Mouse (Mus musculus) cerebellum, adult 9-10 months (tissue): ENCODE measurements around the gene Stx1b.
A peak's percentile ranks its signal among the peaks of the same experiment; 100 is the strongest.
"Not testable (repeated sequence)": the region's sequence is repeated elsewhere in the genome, so short reads cannot be mapped to it uniquely, and the experiment has no call there.

ENCODE experiments used
- DNase-seq: peaks from one replicate; pipeline ENCODE4 v3.0.0; 2022

The Stx1b gene

GRCm38 (mm10) chr7:127775837-127776236 is 48.5 kb downstream of the Stx1b start:
- DNase-seq = not testable (repeated sequence)

GRCm38 (mm10) chr7:127773664-127774384 is 50.5 kb downstream of the Stx1b start:
- DNase-seq = peak; percentile 87

GRCm38 (mm10) chr7:127772557-127772956 is 51.8 kb downstream of the Stx1b start:
- no peak for DNase-seq

- DNase-seq = no peak
Observed at GRCm38 (mm10) chr7:127772080-127772479, 52.3 kb downstream of the Stx1b start.

- DNase-seq = no peak
Observed at GRCm38 (mm10) chr7:127771262-127771661, 53.1 kb downstream of the Stx1b start.

- DNase-seq = no peak
Observed at GRCm38 (mm10) chr7:127770039-127770905, 54.1 kb downstream of the Stx1b start.

- DNase-seq = peak; percentile 82
Observed at GRCm38 (mm10) chr7:127769651-127770038, 54.7 kb downstream of the Stx1b start, which contains the start of gene Orai3. TSS of gene Orai3 (plus strand) at chr7:127769815.

- peak; percentile 95 for DNase-seq
Observed at GRCm38 (mm10) chr7:127768997-127769593, 55.3 kb downstream of the Stx1b start.

GRCm38 (mm10) chr7:127768346-127768996 is 55.9 kb downstream of the Stx1b start:
- peak; percentile 63 for DNase-seq

- DNase-seq = peak; percentile 65
Observed at GRCm38 (mm10) chr7:127767671-127768345, 56.5 kb downstream of the Stx1b start.

GRCm38 (mm10) chr7:127766851-127767609 is 57.3 kb downstream of the Stx1b start:
- DNase-seq = no peak

GRCm38 (mm10) chr7:127765756-127766155 is 58.6 kb downstream of the Stx1b start:
- no peak for DNase-seq

- DNase-seq = no peak
Observed at GRCm38 (mm10) chr7:127763642-127764041, 60.7 kb downstream of the Stx1b start.

- DNase-seq = peak; percentile 80
Observed at GRCm38 (mm10) chr7:127761026-127761425, 63.3 kb downstream of the Stx1b start.

GRCm38 (mm10) chr7:127760478-127760877 is 63.9 kb downstream of the Stx1b start:
- no peak for DNase-seq

GRCm38 (mm10) chr7:127759716-127760115 is 64.6 kb downstream of the Stx1b start:
- DNase-seq = no peak
